Mouse (Mus musculus): ENCODE results near the gene Vmn2r98. TPM values are rescaled to one million over a fixed set of nuclear protein-coding genes. Genes with fewer than 3 reads are reported as not detected.

Gene Vmn2r98
- not detected in 2 replicates for polyA plus RNA-seq (2015; fragmentation: Nextera tagmentation; extraction: Ambion mirVana)

DNA sequence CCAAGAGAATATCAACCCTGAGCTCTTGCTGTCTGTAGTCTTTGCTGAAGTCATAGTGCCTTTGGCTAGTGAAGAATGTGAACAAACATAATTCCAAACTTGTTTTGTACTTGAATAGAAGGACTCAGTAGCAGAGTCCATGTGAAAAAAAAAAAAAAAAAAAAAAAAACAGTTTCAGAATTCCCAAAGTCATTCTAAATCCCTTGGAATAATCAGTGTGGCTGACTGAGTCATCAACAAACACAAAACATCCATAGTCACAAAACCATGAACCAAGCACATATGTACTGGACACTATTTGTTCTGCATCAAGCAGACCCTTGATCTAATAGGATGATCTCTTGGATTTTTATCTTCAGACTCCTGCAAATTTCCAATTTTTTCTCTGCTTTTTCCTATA lies at the start of gene Vmn2r98:
Vmn2r98 (plus strand) TSS at position 301 of the 400 bp plus-strand sequence.

Other genes with a start within 250 kb of the Vmn2r98 start
- gene Vmn2r97, start 139.2 kb upstream of the Vmn2r98 start, polyA plus RNA-seq (2015; fragmentation: Nextera tagmentation; extraction: Ambion mirVana) = 0.04 and 0.07 TPM in 2 replicates

Data from spleen, postnatal 0 days (tissue).